Mouse (Mus musculus): ENCODE measurements at regions not wholly inside any gene's neighbourhood (a gene's known extent, or its start where the extent isn't known, plus 50 kb on each side); places are given as distances from the start of the nearest gene placed in this dataset.

DNA sequence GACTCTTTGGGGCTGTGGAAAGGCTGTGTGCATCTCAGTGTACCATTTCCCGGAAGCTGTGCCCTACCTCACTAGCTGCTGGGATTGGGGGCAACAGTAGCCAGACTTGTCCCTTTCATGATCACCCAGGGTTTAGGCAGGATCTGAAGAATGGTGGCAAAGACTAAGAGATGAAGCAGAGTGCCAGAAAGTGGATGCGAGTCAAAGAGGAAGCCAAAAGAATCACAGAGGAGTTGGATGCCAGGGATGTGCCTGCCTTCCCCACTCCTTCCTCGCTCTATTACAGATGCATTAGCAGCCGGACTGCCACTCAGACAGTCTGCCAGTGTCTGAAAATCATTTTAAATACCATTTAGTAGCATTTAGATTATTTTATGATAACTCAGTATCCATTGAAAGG lies 271.5 kb upstream of the Slc24a2 start:
- H3K9ac ChIP-seq: no peak overlapping the region
- WGBS (ENCODE audit: insufficient replicate concordance): 68% methylated on average over 4 of the region's 4 CpGs

DNA sequence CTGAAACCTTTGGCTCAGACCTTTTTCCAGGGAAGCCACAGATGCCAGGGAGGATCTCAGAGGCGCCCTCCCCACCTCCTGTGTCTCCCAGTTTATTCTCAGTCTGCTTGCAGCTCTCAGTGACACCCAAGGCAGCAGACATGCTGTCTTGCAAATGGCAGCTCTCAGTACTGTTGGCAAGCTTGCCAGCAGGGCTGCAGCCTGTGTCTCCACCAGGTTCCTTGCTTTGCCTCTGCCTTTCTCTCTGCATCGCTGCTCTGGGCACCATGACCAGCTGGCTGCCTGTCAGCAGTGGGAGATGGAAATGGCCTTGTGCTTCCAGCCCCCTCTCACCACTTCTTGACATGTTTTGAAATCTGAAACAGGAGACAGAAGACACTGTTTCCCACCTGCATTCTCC lies 270.2 kb upstream of the Slc24a2 start:
- no peak overlapping the region for H3K4me2 ChIP-seq
- no peaks in the 10 kb centered on the region for H3K9me3 ChIP-seq (replicated peaks)
- H3K9ac ChIP-seq: no peak overlapping the region
- H3K27me3 ChIP-seq: no peaks in the 10 kb centered on the region
- WGBS (ENCODE audit: insufficient replicate concordance): 60% methylated on average over 2 of the region's 2 CpGs
- no peak overlapping the region for H3K4me3 ChIP-seq (replicated peaks)
- H3K4me1 ChIP-seq (replicated peaks): no peaks in the 10 kb centered on the region
- no peak overlapping the region for H3K27ac ChIP-seq (replicated peaks)
- ATAC-seq (ENCODE audit: insufficient read depth): no peak
- H3K36me3 ChIP-seq (replicated peaks): no peaks in the 10 kb centered on the region

More for the DNA sequence above, 271.5 kb upstream of the Slc24a2 start:
- no peaks in the 10 kb centered on the region for H3K4me1 ChIP-seq (replicated peaks)
- H3K4me3 ChIP-seq (replicated peaks): no peak overlapping the region
- no peak for ATAC-seq (ENCODE audit: insufficient read depth)
- H3K27ac ChIP-seq (replicated peaks): no peak overlapping the region
- no peaks in the 10 kb centered on the region for H3K27me3 ChIP-seq
- H3K36me3 ChIP-seq (replicated peaks): no peaks in the 10 kb centered on the region
- no peaks in the 10 kb centered on the region for H3K9me3 ChIP-seq (replicated peaks)
- H3K4me2 ChIP-seq: no peak overlapping the region

DNA sequence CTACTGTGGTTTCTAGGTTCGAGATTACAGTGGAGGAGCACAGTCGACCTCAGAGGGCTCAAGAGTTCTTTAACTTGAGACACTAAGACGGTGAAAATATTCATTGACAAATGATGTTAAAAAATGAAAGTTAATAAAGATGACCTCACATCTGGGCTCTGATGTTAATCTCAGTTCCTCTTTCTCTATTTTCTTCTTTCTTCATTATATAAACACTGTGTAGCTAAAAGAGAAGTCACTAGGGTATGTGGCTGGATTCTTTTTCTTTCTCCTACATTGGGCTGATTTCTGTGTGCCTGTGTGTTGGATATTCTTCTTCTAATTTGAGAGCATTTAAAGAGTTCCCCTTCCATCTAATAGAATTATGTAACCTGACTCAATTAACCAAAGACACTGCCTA lies 257.5 kb upstream of the Slc24a2 start:
- Histone ChIP-seq H3K9me3 (replicated peaks) (no peaks in the 10 kb centered on the region), H3K4me3 (replicated peaks) (no peak overlapping the region), H3K4me1 (replicated peaks) (no peaks in the 10 kb centered on the region), H3K27ac (replicated peaks) (no peak overlapping the region), H3K27me3 (no peaks in the 10 kb centered on the region), H3K36me3 (replicated peaks) (no peaks in the 10 kb centered on the region), H3K9ac (no peak overlapping the region), H3K4me2 (no peak overlapping the region)
- no peak for ATAC-seq (ENCODE audit: insufficient read depth)
- WGBS (ENCODE audit: insufficient replicate concordance): 45% methylated on average over 3 of the region's 3 CpGs

DNA sequence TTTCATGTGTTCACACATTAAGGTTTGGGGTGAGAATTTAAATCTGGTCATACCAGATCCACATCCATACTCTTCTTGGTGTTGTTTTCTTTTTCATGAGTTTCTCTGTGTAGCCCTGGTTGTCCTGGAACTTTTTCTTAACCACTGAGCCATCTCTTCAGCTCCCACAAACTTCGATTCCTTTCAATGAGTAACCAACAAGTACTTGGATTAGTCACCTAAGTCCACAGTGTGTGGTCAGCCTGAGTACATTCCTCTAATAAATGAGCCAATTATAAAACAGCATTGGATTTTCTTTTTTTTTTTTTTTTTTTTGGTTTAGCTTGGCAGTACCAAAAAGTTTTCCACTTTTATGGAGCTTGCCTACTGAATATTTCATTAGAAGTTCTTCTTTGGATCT lies 245.3 kb upstream of the Slc24a2 start:
- H3K4me2 ChIP-seq: no peak overlapping the region
- H3K9me3 ChIP-seq (replicated peaks): no peaks in the 10 kb centered on the region
- H3K4me3 ChIP-seq (replicated peaks): no peak overlapping the region
- no peaks in the 10 kb centered on the region for H3K36me3 ChIP-seq (replicated peaks)
- no peaks in the 10 kb centered on the region for H3K4me1 ChIP-seq (replicated peaks)
- no peak for ATAC-seq (ENCODE audit: insufficient read depth)
- no peak overlapping the region for H3K9ac ChIP-seq
- 41% methylated on average over 1 of the region's 1 CpGs for WGBS (ENCODE audit: insufficient replicate concordance)
- no peaks in the 10 kb centered on the region for H3K27me3 ChIP-seq
- no peak overlapping the region for H3K27ac ChIP-seq (replicated peaks)

DNA sequence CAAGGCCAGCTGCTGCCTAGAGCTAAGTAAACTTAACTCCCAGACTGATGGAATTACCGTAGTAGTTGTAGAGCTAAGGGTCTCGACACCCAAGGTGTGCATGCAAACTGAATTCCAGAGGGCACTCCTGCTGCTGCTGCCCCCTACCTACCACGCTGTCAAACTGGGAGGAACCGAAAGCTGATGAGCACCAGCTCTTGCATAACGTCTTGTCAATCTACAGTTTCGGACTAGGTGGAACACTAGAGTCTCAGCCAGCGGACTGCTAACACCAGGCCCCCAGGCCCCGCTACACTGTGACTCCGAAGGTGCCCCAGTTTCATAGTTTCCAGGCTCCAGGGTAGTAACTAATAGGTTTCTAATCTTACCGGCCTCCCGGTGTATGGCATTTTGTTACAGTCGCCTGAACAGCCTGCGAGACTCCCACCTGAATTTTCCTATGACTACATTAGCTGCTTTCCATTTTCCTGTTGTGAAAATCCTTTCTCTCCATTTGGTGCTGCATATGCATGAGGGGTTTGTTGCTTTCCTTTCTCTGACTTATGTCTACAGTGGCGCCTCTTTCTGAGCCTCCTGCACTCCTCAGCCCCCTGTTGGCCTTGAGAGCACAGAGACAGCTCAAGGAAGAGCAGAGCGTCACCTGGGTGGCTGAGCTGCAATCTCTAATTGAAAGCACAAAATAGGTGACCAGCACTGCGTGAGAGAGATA lies 243.2 kb upstream of the Slc24a2 start:
- no peak overlapping the region for H3K4me2 ChIP-seq
- 72% methylated on average over 16 of the region's 16 CpGs for WGBS (ENCODE audit: insufficient replicate concordance)
- H3K27ac ChIP-seq (replicated peaks): no peak overlapping the region
- no peaks in the 10 kb centered on the region for H3K9me3 ChIP-seq (replicated peaks)
- H3K9ac ChIP-seq: no peak overlapping the region
- H3K36me3 ChIP-seq (replicated peaks): no peaks in the 10 kb centered on the region
- no peak for ATAC-seq (ENCODE audit: insufficient read depth)
- no peaks in the 10 kb centered on the region for H3K4me1 ChIP-seq (replicated peaks)
- no peaks in the 10 kb centered on the region for H3K27me3 ChIP-seq
- H3K4me3 ChIP-seq (replicated peaks): no peak overlapping the region

DNA sequence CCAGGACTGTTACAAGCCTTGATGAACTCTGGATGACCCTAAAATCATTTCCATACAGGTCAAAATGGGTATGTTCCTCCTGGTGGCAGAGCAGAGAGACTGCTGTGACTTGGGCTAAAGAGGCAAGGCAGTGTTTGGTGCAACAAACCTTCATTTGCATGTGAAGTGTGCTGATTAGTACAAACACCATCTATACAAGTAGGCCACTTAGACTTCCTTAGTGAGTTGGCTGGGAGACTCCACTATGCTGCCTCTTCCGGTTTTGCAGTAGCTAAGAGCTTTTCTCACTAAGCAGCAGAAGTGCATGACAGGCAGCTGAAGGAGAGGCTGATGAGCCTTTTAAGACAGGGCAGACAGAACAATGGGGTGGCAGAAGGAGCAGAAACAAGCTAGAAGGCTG lies 242.5 kb upstream of the Slc24a2 start:
- no peak for ATAC-seq (ENCODE audit: insufficient read depth)
- H3K27ac ChIP-seq (replicated peaks): no peak overlapping the region
- H3K4me3 ChIP-seq (replicated peaks): no peak overlapping the region
- no peaks in the 10 kb centered on the region for H3K27me3 ChIP-seq
- H3K4me1 ChIP-seq (replicated peaks): no peaks in the 10 kb centered on the region
- 48% methylated on average over 1 of the region's 1 CpGs for WGBS (ENCODE audit: insufficient replicate concordance)
- no peaks in the 10 kb centered on the region for H3K9me3 ChIP-seq (replicated peaks)
- H3K4me2 ChIP-seq: no peak overlapping the region
- H3K36me3 ChIP-seq (replicated peaks): no peaks in the 10 kb centered on the region
- H3K9ac ChIP-seq: no peak overlapping the region

DNA sequence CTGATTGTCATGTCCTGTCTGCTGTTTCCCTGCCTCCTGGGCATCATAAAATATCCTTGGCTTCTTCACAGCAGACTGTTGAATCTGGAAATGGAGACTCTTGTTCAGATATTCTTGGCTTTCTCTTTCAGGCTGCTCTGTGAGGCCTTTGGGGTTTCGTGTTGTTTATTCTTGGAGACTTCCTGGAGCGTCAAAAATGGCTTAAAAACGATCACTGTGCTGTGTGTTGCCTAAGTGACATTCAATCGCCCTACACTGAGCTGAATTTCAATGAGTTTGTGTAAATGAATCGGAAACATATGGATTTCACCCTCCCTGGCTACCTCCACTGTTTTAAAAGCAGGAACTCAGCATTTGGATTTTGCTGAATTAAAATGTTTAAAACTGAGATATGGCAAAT lies 241.1 kb upstream of the Slc24a2 start:
- H3K27me3 ChIP-seq: no peaks in the 10 kb centered on the region
- H3K9ac ChIP-seq: no peak overlapping the region
- no peaks in the 10 kb centered on the region for H3K9me3 ChIP-seq (replicated peaks)
- no peak overlapping the region for H3K4me2 ChIP-seq
- no peaks in the 10 kb centered on the region for H3K4me1 ChIP-seq (replicated peaks)
- H3K27ac ChIP-seq (replicated peaks): no peak overlapping the region
- no peaks in the 10 kb centered on the region for H3K36me3 ChIP-seq (replicated peaks)
- 51% methylated on average over 5 of the region's 5 CpGs for WGBS (ENCODE audit: insufficient replicate concordance)
- no peak overlapping the region for H3K4me3 ChIP-seq (replicated peaks)
- ATAC-seq (ENCODE audit: insufficient read depth): no peak

DNA sequence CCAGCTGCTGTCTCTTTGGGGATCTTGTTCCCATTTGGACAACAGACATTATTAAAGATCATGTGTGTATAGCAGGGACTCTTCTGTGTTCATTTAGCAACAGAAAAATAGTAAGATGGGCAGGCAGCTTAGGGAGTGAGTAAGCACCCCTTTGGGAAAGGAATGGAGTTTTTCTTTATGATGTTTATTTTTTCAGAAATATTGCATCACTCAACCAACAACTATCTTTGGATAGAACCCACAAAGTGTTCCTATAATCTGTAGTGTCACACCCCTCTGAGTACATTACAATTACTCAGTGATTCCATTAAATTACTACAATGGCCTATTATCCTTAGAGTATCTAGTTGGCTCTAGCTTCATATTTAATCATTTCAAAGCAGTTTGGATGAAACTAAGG lies 237.3 kb upstream of the Slc24a2 start:
- H3K9me3 ChIP-seq (replicated peaks): no peaks in the 10 kb centered on the region
- ATAC-seq (ENCODE audit: insufficient read depth): no peak

DNA sequence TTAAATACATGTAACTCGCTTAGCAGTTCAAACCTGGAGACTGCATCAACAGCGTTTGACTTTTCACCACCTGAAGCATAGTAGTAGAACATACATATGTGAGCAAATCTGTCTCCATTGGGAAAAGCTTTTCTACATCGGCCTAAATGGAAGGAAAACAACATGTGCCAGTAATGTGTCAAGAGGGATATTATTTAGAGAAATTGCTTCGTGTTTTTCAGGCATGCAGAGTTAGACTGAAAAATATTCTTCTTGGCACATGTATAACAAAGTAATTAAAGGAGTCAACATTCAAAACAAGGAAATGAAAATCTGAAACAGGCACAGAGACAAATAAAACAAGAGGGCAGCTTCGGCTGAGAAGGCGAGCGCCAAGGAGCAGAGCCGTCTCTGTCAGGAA lies 236.7 kb upstream of the Slc24a2 start:
- no peak for ATAC-seq (ENCODE audit: insufficient read depth)
- WGBS (ENCODE audit: insufficient replicate concordance): 64% methylated on average over 8 of the region's 8 CpGs

More for the DNA sequence above, 237.3 kb upstream of the Slc24a2 start:
- no peak overlapping the region for H3K27ac ChIP-seq (replicated peaks)
- H3K4me1 ChIP-seq (replicated peaks): no peaks in the 10 kb centered on the region
- no peak overlapping the region for H3K9ac ChIP-seq
- H3K27me3 ChIP-seq: no peaks in the 10 kb centered on the region
- H3K36me3 ChIP-seq (replicated peaks): no peaks in the 10 kb centered on the region
- no peak overlapping the region for H3K4me2 ChIP-seq
- H3K4me3 ChIP-seq (replicated peaks): no peak overlapping the region

DNA sequence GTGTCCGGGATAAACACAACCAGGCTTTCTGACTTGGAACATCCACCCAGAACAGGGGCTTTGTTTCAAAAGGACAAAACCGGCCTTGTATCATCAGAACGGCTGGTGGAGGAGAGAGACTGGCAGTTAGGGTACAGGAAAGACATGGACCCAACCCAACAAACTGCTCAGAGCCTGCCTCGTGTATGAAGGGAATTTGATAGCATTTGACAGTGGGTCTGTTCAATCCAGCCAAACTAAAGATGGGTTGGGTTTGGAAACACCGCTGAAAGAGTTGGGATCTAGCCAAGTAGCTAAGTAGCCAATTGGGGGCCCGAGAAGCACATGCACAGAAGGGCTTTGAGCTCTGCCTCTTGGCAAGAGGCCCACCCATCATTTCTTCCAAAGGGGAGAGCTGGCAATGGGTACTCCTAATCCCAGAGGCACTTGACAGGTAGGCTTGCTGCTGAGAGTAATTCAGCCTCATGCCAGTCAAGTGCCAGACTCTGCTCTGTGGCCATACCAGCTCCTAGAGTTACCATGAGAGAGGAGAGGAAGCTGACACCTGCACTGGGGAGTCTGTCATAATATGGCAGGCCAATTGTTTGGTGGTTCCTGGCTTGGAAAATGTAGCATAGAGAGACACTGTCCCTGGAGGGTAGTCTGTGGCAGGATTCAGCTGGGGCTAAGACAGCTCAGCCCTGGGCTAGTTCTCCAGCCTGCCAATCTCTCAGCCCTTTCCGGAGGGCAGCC lies 231.1 kb upstream of the Slc24a2 start:
- H3K4me2 ChIP-seq: no peak overlapping the region
- no peak overlapping the region for H3K4me3 ChIP-seq (replicated peaks)
- no peaks in the 10 kb centered on the region for H3K27me3 ChIP-seq
- H3K9ac ChIP-seq: no peak overlapping the region
- ATAC-seq (ENCODE audit: insufficient read depth): no peak
- no peak overlapping the region for H3K27ac ChIP-seq (replicated peaks)
- H3K4me1 ChIP-seq (replicated peaks): no peaks in the 10 kb centered on the region
- H3K36me3 ChIP-seq (replicated peaks): no peaks in the 10 kb centered on the region
- WGBS (ENCODE audit: insufficient replicate concordance): 65% methylated on average over 7 of the region's 7 CpGs
- no peaks in the 10 kb centered on the region for H3K9me3 ChIP-seq (replicated peaks)

More for the DNA sequence above, 236.7 kb upstream of the Slc24a2 start:
- H3K9ac ChIP-seq: no peak overlapping the region
- H3K9me3 ChIP-seq (replicated peaks): no peaks in the 10 kb centered on the region
- no peak overlapping the region for H3K4me2 ChIP-seq
- no peak overlapping the region for H3K27ac ChIP-seq (replicated peaks)
- no peaks in the 10 kb centered on the region for H3K27me3 ChIP-seq
- H3K4me1 ChIP-seq (replicated peaks): no peaks in the 10 kb centered on the region
- H3K4me3 ChIP-seq (replicated peaks): no peak overlapping the region
- H3K36me3 ChIP-seq (replicated peaks): no peaks in the 10 kb centered on the region

DNA sequence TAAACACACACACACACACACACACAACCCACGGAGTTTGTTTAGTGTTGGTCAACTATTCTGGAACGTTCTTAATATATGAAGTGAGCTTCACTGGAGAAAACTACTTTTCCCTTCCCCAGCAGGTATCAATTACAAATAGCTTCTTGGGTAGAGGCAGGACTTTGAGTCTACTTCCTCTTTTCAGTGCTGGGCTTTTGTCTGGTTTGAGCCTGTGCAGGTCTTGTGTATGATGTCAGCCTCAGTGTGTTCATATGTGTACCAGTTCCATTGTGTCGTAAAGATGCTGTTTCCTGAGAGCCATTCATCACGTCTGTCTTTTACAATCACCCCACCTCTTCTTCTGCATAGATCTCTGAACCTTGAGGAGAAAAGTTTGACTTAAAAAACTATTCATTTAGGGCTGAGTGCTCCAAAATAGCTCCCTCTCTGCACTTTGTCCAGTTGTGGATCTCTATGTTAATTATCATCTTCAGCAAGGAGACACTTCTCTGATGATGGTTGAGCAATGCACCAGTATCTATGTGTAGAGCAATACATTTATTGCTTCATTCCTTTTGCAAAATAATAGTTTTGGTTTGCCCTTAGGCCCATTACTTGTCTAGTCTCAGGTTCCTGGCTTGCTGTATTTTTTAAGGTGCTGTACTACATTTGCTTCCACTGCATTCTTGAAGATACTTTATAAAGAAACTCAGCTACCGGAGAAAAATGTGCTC lies 225.7 kb upstream of the Slc24a2 start:
- H3K9me3 ChIP-seq (replicated peaks): no peaks in the 10 kb centered on the region
- H3K9ac ChIP-seq: no peak overlapping the region
- no peak for ATAC-seq (ENCODE audit: insufficient read depth)
- H3K4me3 ChIP-seq (replicated peaks): no peak overlapping the region
- no peak overlapping the region for H3K4me2 ChIP-seq
- no peaks in the 10 kb centered on the region for H3K27me3 ChIP-seq
- 36% methylated on average over 5 of the region's 5 CpGs for WGBS (ENCODE audit: insufficient replicate concordance)
- no peak overlapping the region for H3K27ac ChIP-seq (replicated peaks)
- no peaks in the 10 kb centered on the region for H3K36me3 ChIP-seq (replicated peaks)
- H3K4me1 ChIP-seq (replicated peaks): no peaks in the 10 kb centered on the region
